Mouse (Mus musculus): ENCODE measurements around the gene Gm9857.

The Gm9857 gene

DNA sequence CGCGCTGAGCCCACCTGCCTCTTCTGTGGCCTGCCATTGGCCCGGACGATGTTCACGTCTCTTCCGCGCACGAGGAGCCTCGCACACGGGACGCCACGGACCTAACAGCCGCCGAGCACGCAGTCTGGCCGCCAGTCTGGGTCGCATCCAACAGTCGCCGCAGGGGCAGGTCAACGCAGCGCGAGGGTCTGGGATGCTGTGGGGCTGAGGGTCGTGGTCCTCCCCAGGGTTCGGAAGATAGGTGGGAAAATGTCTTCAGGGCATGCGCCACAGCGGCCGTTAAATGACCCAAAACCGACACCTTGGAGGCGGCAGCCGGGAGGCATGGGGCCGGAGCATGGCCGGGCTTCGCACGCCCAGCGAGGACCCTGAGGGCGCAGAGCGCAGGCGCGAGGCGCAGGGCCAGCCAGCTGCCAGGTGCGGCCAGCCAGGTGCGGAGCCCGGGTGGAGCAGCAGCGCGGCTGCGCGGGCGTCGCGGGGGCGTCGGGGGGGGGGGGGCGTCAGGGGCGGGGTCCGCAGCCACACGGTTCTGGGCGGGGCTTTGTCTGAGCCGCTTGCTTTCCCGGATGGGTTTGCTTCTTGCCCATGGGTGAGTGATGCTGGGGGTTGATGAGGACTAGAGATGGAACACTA, at the start of gene Gm9857:
Gene Gm9857 (minus strand): TSS at position 445 of the 633 bp plus-strand sequence.
- DNase-seq (ENCODE audit: inconsistent ontology term), result no peak

DNA sequence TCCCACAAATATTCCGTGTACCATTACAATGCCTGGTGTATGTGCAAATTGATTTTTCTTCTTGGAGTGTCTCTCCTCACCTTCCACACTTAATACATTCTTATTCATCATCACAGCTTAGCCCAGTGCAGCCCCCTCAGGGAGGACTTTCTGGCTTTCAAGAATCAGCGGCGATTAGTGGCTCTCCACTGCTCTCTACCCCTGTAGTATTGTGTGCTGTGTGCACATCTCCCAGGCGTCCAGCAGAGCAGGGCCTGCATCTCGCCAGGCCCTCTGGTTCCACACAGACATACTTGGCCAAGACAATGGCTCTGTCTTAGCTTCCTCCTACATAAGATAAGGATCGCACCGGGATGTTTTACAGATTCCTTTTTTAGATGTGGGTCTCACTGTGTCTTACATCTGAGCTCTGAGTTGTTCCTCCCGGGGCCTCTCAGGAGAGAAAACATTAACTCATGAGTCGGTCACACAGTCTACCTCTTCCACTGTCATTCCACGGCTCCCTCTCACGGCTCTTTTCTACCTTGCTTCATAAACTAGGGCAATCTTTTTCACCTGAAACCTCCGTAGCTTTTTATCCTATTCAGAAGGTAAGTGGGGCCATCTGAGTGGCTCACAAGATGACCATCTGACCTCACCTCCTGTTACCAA, 46.9 kb upstream of the Gm9857 start:
- DNase-seq (ENCODE audit: inconsistent ontology term), result no peak

DNA sequence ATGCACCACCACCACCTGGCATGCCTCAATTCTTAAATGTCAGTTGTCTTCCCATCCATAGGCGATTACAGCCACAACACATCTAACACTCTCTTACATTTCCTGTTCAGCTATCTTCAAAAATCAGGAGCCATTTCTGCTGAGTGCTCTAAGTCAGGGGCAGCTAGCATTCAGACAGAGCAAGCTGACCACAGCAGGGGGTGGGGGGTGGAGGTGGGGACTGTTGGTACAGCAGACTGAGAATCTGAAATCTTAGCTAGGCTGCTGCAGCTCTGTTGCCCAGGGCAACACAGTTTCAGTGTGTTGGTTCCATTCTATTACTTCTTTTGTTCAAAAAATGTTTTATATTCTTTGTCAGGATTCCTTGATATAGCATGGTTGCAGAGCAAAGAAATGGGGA, 46.3 kb upstream of the Gm9857 start:
- DNase-seq (ENCODE audit: inconsistent ontology term), result peak; percentile 15

DNA sequence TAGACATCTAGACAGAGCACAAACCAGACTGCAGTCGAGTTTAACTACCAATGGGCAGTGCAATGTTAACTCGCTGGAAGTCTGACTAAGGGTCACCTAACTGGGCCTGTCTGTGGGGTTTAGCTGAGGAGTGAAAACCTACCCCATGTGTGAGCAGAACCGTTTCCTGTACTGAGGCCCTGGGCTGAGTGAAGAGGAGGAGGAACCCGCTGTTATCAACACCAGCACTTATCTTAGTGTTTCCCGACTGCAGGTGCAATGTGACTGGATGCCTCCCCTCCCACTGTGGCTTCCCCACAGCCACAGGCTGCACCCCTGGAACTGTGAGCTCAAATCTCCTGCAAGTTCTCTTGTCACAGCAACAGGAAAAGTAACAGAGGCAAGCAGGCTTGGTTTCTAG, 43.7 kb upstream of the Gm9857 start:
- no peak for DNase-seq (ENCODE audit: inconsistent ontology term)

DNA sequence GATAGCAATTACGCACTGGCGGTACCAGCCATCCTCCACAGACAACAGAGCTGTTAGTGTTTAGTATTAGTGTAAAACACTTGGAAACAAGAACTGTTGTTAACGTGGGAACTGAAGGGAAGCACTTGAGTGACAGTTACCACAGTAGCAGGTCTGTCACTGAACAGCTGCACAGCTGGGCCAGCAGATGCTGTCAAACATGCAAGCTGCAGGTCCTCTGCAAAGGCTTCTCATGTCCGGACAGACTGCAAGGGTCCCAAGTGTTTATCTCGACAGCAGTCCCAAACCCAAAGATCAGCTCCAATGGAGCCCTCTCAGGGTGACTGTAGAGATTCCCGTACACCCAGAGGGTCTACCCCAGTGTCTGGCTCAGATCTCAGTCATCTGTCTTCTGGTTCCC, 41.7 kb upstream of the Gm9857 start:
- no peak for DNase-seq (ENCODE audit: inconsistent ontology term)

DNA sequence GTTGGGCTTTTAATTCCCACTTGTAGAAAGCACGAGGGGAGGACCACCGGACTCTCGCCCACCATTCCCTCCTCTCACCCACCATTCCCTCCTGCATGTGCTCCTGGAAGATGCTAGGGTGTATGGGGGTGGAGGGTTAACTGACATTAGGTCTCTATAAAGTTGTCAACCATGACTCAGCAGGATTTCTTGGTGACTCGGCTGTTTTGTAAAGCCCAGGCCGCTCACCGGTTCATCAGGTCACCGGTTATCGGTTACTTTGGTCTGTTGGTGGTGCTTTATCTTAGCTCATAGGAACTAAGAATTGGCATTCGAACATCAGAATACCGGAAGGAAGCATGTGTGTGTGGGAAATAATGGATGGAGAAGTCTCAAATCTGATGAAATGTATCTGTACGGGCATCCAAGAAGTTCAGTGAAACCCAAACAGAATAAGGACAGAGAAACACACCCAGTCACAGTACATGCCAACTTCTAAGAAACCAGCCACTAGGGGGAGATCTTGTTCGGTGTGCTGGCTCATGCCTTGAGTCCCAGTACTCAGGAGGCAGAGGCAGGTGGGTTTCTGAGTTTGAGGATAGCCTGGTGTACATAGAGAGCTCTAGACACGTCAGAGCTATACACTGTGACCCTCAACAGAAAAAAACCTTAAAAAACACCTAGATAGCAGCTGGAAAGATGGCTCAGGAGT, 37.2 kb upstream of the Gm9857 start:
- no peak for DNase-seq (ENCODE audit: inconsistent ontology term)

DNA sequence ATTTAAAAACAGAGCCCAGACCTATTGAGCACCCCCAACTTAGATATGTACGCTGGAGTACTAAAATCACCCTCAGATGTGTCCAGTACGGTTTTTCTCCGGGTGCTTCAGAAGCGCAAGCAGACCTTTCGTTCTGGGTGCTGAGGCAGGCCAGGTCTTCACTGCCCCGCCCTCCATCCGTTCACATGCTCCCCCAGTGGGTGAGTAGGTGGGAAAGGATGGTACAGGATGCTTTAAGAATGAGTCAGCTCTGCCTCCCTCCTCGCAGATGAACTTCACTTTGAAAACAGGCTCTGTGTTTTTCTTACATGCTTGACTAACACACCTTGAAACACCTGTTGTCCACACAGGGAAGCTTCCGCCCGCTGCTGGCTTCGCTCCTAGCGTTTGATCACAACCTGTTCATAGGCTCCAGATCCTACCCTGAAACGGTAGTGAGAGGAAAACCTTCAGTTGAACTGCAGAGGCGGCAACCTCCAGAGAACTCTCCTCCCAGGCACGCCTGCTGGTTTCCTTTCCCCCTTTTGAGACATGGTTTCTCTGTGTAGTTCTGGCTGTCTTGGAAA, 34.8 kb upstream of the Gm9857 start:
- DNase-seq (ENCODE audit: inconsistent ontology term), result no peak

DNA sequence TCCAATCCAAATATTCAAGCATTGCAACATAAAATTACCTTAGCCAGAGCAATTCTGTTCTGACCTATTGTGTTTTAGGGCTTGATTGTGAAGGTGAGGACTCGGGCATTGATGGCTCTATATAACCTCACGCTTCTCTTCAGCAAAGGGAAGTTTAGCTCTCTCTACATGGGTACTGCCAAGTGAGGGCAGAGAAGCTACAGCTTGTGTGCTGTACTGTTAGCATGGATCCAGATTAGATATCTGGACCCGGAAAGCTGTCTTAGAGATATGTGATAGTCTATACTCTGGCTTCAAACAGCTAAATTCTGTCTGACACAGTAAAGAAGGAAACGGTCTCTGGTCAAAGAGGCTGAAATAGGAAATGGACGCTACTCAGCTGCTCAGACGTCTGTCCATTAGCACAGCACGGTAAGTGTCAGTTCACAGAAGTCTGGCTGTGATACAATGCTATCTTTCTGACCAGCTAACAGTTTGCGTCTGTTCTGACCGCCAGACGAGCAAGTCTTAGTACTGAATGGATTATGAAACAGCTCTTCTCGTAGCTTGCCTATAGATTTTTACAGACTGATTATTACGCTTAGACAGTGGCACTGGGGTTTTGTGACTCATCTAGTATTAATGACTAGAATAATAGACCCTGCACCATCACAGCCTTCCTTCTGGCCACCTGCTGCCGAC, 33.9 kb upstream of the Gm9857 start:
- no peak for DNase-seq (ENCODE audit: inconsistent ontology term)

DNA sequence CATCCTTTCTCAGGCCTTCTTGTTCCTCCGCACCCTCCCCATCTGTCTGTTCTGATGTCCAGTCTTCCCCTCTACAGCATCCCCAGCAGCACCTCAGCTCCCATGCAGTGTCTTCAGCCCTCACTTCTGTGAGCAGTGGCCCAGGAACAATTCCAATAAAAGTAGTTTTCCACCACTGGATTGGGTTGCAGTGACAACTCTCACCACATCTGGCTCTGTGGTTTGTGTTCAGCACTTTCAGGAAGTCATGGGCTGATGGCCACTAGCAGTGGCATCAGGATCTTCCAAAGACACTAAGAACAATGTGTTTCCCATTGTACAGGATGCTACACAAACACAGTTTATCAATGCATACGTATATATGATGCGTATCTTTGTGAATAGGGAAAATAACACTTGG, 25.8 kb upstream of the Gm9857 start:
- DNase-seq (ENCODE audit: inconsistent ontology term), result no peak

DNA sequence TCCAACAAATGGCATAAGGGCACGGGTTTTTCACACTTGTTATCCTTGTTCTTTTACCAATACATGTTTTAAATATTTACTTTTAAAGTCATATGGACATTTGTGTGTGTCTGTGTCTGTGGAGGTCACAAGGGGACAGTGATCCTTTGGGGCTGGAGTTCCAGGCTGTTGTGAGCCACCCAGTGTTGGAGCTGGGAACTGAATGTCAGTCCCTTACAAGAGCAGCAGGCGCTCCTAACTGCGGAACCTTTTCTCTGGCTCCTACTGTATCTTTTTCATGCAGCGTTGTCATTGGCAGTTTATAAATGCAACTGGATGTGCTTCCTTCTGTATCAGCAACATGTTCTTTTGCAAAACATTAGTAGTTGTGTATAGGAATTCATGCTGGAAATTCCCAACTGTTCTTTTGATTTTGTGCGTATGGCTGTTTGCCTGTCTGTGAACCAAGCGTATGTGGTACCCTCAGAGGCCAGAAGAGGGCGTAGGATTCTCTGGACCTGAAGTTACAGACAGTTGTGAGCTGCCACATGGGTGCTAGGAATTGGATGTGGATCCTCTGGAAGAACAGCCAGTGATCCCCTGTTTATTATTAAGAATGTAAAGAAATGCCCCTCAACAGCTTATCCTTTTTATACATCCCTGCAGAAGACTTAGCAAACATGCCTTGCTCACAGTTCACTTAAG, 24.3 kb upstream of the Gm9857 start:
- DNase-seq (ENCODE audit: inconsistent ontology term), result no peak

DNA sequence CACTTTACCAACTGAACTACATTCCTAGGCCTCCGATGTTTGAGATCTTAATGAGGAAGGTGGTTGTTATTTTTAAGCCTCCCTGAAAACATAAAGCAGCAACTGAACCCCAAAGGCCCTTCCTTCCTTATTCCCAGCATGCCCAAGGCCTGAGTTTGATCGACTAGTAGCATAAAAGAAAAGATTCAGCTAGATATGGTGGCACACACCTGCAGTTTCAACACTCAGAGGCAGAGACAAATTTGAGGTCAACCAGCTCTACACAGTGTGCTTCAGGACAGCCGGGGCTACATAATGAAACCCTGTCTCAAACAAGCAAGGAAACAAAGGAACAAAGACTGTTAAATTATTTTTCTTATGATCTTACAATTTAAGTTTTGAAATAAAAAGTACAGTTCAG, 23.5 kb upstream of the Gm9857 start:
- DNase-seq (ENCODE audit: inconsistent ontology term), result no peak

DNA sequence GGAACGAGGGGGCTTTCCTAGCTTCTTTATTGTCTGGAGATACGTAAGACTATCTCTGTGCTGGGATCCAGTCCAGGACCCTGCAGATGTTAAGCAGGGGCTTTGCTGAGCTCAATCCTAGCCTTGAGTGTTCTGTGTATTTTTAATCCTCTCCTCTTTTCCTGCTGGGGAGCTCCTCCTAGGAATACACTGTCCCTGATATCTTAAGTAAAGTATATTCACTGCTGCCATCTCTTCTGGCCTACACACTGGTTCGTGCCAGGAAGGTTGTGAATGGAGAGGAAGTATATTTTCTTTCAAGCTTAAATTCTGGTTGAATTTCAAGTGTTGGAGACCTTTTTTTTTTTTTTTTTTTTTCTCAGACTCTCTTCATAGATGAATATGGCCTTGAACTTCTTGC, 23.0 kb upstream of the Gm9857 start:
- no peak for DNase-seq (ENCODE audit: inconsistent ontology term)

DNA sequence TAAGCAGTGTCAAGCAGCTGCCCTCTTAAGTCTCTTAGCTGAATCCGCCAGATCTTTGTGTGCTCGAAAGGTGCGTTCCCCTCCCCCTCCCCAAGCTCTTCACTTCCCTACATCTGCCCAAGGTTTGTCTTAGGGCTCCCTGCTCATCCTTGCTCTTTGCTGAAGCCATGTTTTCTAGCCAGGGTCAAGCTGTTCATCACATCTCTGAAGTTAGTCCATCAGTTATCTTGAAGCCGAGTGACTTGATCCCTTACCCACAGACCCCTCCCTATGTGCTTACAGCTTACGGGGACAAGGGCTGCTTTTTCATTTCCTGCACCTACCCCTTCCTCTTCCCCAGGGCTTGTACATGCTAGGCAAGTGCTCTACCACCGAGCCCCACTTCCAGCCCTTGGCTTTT, 21.4 kb upstream of the Gm9857 start:
- DNase-seq (ENCODE audit: inconsistent ontology term), result no peak

DNA sequence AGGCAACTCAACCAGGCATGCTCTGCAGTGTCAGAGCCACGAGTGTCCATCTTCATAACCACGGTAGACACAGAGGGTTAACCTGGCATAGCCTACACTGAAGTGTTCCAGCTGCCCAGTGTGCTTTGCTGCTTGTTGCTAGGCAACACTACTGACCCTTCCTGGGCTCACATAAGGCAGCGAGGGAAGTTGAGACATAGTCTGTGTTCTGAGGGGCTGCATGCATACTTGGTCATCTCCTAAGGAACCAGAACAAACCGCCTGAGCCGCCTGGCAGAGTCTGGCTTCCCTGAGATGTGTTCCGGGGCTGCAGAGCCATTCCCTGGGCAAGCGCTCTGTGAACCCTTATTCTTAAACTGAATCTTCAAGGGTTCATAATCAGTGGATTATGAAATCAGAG, 21.0 kb upstream of the Gm9857 start:
- DNase-seq (ENCODE audit: inconsistent ontology term), result no peak

DNA sequence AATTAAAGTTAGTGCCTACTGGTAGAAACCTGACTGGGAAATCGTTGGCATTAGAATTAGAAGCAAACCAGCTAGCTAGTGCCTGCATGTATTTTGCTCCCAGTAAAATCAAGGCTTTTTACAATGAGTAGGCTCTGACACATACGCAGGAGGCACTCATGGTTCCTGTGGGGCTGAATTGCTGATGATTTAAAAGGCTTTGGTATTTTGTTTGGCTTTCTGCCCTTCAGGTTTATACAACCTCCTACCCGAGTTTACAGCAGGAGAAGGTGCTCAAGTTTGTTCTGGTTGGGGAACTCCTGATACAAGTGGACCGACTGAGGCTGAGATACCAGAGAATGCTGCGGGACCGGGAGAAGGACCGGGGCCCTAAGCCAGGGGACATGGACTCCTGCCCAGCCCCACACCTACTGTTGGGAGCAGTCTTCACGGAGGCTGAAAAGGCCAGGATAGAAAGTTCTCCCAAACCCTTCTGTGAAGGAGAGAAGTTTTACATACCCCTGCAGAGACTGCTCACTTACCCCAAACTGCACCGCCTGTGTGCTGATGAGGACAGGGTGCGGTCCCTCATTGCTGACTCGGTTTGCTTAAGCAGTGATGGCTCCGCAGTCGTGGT, 19.5 kb upstream of the Gm9857 start:
- no peak for DNase-seq (ENCODE audit: inconsistent ontology term)

DNA sequence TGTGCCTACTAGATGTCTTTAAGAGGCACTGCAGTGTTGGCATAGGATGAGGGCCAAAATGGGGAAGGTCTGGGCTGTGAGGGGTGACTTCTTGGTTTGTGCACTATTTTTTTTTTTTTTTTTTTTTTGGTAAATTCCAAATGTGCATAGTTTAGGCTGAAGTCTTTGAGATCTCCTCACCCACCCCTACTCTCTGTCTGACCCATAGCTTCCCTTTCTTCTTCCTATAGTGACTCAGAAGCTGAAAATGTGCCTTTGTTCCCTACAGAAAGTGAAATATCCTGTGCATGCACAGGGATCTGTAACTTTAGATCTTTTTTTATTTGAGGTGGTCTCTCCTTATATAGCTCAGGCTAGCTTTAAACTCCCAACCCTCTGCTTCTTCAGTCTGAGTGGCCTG, 17.7 kb upstream of the Gm9857 start:
- peak; percentile 65 for DNase-seq (ENCODE audit: inconsistent ontology term)

DNA sequence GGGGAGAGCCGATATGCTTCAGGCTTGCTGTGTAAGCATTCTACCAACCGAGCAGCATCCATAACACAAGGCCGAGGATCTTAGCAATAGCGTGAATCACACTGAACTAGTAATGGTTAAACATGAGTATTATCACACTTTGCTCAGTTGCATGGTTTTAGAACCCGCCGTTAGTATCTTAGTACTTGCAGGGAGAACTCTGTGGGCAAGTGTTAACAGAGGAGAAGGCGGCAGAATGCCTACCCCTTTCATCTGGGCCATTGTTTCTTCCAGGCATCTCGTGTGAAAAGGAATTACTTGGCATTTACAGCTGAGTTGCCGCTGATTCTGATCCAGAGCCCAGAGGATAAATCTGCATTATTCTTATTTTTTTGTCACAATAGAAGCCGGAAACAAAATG, 751 bp upstream of the Gm9857 start:
- no peak for DNase-seq (ENCODE audit: inconsistent ontology term)

DNA sequence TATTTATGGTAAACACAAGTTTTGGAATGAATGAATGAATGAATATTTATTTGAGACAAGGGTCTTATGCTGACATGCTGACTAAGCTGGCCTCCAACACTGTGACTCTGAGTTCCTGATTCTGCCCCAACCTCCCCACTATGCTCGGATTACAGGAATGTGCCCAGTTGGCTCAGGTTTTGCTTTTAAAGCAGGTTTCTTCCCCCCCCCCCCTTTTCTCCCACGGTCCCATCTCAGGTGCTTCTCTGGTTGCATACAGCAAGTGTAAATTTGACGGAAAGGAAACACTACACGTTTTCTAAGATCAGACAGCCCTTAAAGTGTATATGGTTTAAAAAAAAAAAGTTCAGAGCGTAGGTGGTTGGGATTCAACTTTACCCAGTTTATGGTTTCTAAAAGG, 672 bp downstream of the Gm9857 start, which contains the start of gene Henmt1:
Gene Henmt1 (plus strand): TSS at position 301 of the 400 bp plus-strand sequence.
- no peak for DNase-seq (ENCODE audit: inconsistent ontology term)

DNA sequence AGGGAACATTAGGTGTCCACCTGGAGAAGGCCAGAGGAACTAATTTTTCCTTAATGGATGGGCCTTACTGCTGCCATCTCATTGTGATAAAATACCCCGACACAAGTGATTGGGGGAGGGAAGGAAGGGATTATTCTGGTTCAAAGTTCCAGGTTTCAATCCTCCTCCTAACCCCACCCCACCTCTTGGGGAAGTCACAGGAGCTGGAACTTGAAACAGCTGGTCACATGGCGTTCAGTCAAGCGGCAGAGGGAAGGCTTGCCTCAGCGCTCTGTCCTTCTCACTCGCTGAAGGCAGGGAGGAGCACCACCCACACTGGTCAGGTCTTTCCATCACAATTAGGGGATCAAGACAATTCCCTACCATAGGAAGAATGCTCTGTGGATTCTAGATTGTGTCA, 1.6 kb downstream of the Gm9857 start:
- no peak for DNase-seq (ENCODE audit: inconsistent ontology term)

DNA sequence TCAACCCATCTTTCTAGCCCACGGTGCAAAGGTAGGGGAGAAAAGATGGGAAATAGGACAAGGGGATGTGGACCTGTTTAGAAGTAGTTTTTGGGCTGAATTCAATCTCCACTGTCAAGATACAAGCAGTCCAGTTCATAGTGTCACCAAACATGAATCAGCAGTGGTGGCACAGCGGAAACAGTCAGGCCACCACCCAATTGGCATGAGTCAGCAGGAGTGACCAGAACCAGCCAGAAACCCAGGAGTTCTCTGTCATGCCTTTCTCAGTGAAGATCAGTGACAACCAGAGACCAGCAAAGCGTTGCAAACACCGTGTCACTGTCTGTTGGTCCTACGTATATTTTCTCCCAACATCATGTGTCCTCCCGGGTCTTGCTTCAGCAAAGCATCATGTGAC, 6.7 kb downstream of the Gm9857 start:
- no peak for DNase-seq (ENCODE audit: inconsistent ontology term)

DNA sequence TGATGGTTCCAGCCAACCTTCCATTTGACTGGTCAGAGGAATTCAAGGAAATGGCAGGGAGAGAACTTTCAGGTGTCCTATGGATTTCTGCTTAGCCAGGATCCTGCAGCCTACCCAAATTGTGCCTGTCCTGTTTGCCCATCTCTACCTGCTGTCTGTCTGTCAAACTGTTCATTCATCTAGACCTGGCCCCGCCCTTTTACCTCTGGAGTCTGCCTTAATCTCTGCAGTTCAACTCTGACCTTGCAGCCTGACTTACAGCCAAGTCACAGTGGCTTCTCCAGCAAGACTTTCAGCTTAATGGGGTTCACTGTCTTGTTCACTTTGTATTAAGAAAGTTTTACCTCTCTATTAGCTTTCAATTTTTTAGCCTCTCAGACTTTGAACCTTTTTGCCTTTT, 13.9 kb downstream of the Gm9857 start:
- no peak for DNase-seq (ENCODE audit: inconsistent ontology term)
